Mouse (Mus musculus): ENCODE measurements around the gene Crlf1.

Crlf1 gene

GRCm38 (mm10) chr8:70468733-70469132, 24.2 kb upstream of the Crlf1 start:
- DNase-seq (ENCODE audit: low read depth, low spot score) = no peak

- no peak for DNase-seq (ENCODE audit: low read depth, low spot score)
Observed at GRCm38 (mm10) chr8:70469295-70469916, 23.6 kb upstream of the Crlf1 start.

- no peak for DNase-seq (ENCODE audit: low read depth, low spot score)
Observed at GRCm38 (mm10) chr8:70469938-70470337, 23.0 kb upstream of the Crlf1 start.

GRCm38 (mm10) chr8:70471856-70472255, 21.1 kb upstream of the Crlf1 start:
- DNase-seq (ENCODE audit: low read depth, low spot score) = no peak

GRCm38 (mm10) chr8:70476333-70477268, 16.4 kb upstream of the Crlf1 start, which contains the start of gene Klhl26:
Gene Klhl26, minus strand, starts transcription at chr8:70476968.
- peak; percentile 83 for DNase-seq (ENCODE audit: low read depth, low spot score)

- no peak for DNase-seq (ENCODE audit: low read depth, low spot score)
Observed at GRCm38 (mm10) chr8:70477269-70477982, 15.5 kb upstream of the Crlf1 start.

GRCm38 (mm10) chr8:70481908-70482307, 11.1 kb upstream of the Crlf1 start:
- no peak for DNase-seq (ENCODE audit: low read depth, low spot score)

- no peak for DNase-seq (ENCODE audit: low read depth, low spot score)
Observed at GRCm38 (mm10) chr8:70482943-70483342, 10.0 kb upstream of the Crlf1 start.

GRCm38 (mm10) chr8:70486191-70486681, 6.7 kb upstream of the Crlf1 start:
- no peak for DNase-seq (ENCODE audit: low read depth, low spot score)

GRCm38 (mm10) chr8:70486941-70487520, 5.9 kb upstream of the Crlf1 start, which contains the start of gene Tmem59l:
Gene Tmem59l, minus strand, starts transcription at chr8:70487358.
- DNase-seq (ENCODE audit: low read depth, low spot score) = no peak

- DNase-seq (ENCODE audit: low read depth, low spot score) = no peak
Observed at GRCm38 (mm10) chr8:70487993-70488796, 4.8 kb upstream of the Crlf1 start.

- DNase-seq (ENCODE audit: low read depth, low spot score) = no peak
Observed at GRCm38 (mm10) chr8:70488931-70489470, 4.0 kb upstream of the Crlf1 start.

- DNase-seq (ENCODE audit: low read depth, low spot score) = no peak
Observed at GRCm38 (mm10) chr8:70489576-70489975, 3.4 kb upstream of the Crlf1 start.

GRCm38 (mm10) chr8:70490061-70490879, 2.7 kb upstream of the Crlf1 start:
- DNase-seq (ENCODE audit: low read depth, low spot score) = no peak

GRCm38 (mm10) chr8:70490880-70491495, 2.0 kb upstream of the Crlf1 start:
- DNase-seq (ENCODE audit: low read depth, low spot score) = no peak

- no peak for DNase-seq (ENCODE audit: low read depth, low spot score)
Observed at GRCm38 (mm10) chr8:70493692-70494415, 896 bp downstream of the Crlf1 start.

GRCm38 (mm10) chr8:70494416-70494945, 1.5 kb downstream of the Crlf1 start:
- DNase-seq (ENCODE audit: low read depth, low spot score) = no peak
